Mouse (Mus musculus): ENCODE data around the gene Olfr1377.

DNA sequence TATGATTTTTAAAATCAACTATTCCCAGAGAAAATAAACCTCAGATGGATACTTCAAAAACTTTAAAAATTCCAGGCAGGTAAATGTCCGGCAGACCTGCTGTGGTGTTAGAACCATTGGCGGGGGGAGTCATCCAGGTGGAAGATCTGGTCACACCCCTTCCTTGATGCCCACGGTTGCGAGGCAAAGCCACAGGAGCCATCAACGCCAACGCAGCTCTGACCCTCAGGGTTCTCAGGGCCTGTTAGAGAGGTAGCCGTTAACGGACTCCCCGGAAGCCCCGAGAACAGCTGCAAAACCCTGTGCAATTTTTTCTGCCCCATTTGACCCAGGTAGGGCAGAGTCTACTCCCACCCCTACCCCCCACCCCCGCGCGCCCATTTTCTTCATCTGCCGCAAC, 38.3 kb upstream of the Olfr1377 start, which contains the start of gene 4933414I15Rik:
- no peak for TF ChIP-seq CTCF (IDR thresholded peaks at IDR 0.05; ENCODE audit: control insufficient read depth, insufficient read depth, insufficient read length)
- TF ChIP-seq MYOD1 (IDR thresholded peaks at IDR 0.05; ENCODE audit: control insufficient read depth, insufficient read length, low read depth), result no peak
